Mouse (Mus musculus) R1 (cell line): ENCODE measurements around the gene Myo9a.
"Not testable (repeated sequence)": the region's sequence is repeated elsewhere in the genome, so short reads cannot be mapped to it uniquely, and the experiment has no call there.

Experiments used
- DNase-seq: peaks from one replicate; pipeline ENCODE4 v3.0.0-alpha.2; 2018; ENCODE audit warnings: low read depth, low spot score

Myo9a gene

DNA sequence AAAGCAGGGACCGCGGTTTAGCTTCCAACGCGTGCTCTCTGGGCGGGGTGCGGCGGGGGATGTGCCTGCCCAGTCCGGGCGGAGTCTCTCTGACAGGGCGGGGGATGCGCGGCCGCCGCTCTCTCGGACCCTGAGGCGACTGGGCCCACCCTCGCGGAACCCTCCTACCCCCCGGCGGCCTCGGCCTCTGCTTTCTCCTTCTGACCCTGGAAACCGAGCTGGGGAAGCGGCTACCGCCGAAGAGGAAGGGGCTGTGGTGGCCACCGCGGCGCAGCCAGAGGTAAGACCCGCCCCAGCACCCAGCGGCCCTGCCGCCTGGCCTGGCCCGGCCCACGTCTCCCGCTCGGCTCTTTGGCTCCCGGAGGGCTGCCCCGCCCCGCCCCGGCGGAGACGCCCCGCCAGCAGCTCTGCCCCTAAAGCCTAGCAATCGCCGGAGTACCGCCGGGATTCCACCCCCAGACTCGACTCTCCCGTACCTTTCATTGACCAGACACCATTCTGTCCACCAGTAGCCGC is 428 bp downstream of the Myo9a start:
- DNase-seq, result peak; percentile 80

DNA sequence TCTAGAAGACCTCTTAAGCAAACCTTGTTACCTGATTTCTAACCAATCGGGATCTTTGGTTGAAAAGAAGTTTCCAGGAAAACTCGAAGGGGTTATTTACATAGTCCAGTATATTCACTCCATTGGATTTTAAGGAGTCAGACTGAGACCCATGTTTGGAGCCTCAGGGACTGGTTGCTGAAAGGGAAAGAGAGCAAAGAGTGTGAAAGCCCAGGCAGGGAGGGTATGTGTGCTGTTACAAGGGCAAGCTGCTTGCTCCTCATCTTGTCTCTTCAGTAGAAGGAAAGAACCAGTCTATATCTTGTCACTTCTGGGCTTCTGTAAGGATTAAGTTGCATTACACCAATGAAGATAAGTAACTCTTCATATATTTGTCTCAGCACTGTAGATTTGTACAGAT is 1.3 kb downstream of the Myo9a start:
- no peak for DNase-seq

DNA sequence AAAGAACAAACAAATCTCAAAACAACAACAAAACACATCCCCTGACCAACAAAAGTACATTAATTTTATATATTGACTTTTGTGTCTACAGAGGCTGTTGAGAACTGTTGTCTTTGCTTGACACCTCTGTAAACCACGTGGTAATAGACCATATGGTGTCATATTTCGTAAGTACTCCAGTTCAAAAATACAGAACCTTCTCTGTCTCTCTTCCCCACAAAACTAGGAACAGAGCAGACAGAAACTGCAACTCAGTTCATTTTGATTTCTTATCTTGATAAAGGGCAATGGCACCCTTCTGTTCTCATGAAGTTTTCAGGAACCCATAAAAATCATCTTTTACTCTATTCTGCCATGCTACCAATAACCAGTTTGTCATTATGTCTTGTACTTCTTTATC is 4.5 kb downstream of the Myo9a start:
- no peak for DNase-seq

DNA sequence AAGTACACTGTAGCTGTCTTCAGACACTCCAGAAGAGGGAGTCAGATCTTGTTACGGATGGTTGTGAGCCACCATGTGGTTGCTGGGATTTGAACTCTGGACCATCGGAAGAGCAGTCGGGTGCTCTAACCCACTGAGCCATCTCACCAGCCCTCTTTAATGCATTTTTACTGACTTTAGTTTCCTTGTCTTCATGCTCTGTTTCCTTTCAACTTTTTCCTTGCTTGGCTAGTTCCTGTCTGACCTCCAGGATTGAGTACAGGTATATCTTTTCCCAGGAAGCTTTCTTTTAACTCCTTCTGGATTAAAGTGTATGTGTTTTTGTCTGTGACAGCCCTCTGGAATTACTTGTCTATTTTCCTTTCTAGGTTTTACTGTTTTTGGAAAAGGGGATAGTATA is 6.3 kb downstream of the Myo9a start:
- DNase-seq, result not testable (repeated sequence)

DNA sequence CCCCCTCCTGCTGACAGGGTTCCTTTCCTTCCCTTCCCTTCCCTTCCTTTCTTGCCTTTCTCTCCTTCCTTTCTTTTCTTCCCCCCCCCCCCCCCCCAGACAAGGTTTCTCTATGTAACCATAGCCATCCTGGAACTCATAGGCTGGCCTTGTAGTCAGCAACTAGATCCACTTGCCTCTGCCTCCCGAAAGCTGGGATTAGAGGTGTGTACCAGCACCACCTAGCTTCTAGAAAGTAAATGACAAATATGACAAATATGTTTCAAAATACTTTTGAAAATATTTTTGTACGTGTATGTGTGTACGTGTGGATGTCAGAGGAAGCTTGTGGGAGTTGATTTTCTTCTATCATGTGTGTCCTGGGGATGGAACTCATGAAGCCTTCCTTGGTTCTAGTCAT is 9.8 kb downstream of the Myo9a start:
- no peak for DNase-seq

DNA sequence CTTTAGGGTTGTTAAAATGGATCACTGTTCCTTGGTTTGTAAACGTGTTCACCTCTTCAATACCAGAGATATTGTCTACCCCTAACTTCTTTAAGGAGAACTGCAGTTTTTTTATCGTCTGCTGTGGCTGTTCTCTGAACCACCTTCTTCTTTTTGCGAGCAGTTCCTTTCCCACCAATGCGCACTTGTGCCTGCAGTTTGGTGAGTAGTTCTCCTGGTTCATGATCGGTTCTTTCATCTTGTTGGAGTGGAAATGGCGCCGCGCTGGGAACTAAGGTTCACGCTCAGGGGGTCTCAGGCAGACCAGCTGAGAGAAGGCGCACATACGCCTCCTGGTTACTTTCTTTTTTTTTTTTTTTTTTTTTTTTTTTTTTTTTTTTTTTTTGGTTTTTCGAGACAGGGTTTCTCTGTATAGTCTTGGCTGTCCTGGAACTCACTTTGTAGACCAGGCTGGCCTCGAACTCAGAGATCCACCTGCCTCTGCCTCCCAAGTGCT is 16.3 kb downstream of the Myo9a start:
- DNase-seq, result peak; percentile 64

DNA sequence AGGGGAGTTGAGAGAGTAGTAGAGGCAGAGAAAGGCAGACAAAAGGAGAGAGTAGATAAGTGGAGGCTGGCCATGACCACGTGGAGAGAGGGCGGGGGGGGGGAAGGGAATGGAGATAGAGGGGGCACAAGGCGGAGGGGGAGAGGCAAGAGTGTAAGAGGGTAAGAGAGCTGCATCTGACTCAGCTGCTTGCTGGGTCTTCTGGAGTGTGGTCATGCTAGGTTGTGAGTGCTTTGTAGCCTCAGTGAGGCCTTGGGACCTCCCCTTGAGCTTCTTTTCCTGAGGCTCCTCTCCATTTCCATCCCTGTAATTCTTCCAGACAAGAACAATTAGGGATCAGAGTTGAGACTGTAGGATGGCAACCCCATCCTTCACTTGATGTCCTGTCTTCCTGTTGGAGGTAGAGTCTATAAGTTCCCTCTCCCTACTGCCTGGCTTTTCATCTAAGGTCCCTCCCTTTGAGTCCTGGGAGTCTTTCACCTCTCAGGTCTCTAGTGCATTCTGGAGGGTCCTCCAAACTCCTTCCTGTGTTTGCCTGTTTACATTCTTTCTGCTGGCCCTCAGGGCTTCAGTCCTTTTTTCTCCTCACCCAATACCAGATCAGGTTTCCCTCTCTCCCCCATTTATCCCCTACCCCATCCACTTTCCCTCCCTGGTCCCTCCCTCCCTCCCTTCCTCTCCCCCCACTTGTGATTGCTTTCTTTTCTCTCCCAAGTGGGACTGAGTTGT is 55.5 kb downstream of the Myo9a start:
- DNase-seq, result not testable (repeated sequence)

DNA sequence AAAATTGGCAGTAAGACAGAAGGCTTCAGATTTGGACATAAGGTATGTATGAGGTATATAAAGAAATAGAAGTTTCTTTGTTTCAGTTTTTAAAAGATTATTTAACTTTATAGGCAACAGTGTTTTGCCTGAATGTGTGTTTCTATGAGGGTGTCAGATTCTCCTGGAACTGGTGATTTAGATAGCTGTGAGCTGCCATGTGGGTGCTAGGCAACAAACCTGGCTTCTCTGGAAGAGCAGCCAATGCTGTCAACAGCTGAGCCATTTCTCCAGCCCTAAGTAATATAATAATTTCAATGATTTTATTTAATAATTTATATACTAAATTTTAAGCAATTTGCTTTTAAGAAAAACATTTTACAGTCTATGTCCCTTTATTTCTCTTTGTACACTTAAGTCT is 133.9 kb downstream of the Myo9a start:
- DNase-seq, result no peak

DNA sequence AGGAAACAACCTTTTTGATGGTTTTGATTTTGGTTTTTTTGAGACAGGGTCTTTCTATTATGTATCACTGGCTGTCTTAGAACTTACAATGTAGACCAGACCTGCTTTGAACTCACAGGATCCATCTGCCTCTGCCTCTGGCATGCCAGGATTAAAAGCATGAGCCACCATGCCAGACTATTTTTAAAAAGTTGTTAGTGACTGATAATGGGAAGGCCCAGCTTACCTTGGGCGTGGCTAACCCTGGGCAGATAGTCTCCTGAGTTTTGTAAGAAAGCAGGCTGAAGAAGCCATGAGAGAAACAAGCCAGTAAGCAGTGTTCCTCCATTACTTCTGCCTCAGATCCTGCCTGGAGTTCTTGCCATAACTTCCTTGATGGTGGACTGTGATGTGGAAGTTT is 152.7 kb downstream of the Myo9a start:
- DNase-seq, result no peak

DNA sequence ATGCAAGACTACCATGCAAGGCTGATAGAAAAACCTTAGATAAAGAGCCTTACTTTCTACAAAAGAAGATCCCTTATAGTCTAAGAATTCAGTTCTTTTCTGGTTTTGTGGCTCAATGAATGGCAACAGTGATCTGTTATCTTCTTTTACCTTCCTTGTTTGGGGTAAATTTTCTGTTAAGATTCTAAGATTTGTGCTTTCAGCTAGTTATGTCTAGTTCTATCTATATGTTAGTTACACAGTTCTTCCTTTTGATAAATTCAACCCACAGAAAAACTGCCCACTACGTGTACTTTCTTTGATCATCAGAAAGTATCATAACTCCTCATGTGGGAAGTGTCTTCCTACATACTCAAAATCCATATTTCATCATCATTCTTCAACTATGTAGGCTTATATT is 164.1 kb downstream of the Myo9a start:
- DNase-seq, result no peak

DNA sequence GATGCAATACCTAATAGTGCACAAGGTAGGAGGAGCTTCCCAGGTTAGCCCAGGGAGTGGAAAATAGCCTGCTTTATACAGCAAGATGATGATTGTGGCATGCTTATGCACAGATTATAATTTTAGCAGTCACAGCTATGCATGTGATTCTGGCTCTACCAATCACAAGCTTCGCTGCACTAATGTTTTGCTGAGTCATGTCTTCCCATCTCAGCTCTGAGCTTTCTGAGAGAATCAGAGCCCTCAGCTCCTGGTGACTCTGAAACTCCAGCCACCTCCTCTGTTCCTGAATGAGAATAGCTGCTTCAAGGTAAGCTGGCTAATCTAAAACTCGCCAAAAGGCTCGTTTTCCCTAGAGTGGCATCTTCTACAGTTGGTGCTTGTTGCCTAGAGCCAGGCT is 179.6 kb downstream of the Myo9a start:
- DNase-seq, result peak; percentile 30

DNA sequence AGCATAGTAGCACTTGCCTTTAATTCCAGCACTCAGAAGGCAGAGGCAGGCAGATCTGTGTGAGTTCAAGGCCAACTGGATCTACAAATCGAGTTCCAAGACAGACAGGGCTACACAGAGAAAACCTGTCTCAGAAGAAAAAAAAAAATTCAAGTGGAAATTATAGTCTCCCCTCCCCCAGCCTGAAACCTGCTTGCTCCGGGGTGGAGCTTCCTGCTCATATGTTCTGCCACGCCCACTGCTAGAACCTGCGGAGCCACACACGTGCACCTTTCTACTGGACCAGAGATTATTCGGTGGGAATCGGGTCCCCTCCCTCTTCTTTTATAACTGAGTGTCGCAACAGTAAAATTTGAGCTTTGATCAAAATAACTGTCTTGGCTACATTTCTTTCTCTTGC is 185.2 kb downstream of the Myo9a start:
- DNase-seq, result peak; percentile 56

DNA sequence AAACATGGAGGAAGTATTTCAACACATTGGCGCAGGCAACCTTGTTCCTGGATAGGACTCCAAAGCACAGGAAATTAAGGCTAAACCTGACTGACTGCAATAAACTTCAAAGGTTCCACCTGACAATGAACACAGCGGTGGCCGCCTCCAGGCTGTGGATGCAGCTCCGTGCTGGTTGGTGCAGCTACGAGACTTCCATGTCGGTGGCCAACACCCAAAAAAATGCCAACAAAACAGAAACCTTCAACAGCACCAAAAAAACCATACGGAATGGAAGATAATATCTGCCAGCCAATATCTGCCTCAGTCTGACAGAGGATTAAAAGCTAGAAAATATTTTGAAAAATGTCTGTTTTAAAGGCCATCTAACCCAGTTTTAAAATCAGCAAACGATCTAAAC is 187.8 kb downstream of the Myo9a start:
- DNase-seq, result no peak

DNA sequence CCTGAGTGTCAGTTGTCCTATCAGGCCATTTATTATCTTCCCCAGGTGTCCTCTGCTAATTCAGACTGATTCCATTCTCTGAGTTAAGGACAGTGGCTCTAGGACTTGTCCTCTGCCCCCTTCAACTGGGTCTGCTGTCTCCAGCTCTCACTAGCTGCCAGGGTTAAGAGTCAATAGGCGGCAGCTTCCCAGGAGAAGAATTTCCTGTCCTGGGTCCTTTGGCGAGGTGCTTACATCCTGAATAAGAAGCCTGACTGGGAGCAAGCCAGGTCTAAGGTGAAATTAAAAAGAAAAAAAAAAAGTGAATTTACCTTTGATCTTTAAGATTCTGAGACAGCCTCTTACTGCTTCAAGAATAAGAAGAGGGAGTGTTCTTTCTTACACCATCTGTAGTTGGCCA is 189.0 kb downstream of the Myo9a start:
- DNase-seq, result no peak

DNA sequence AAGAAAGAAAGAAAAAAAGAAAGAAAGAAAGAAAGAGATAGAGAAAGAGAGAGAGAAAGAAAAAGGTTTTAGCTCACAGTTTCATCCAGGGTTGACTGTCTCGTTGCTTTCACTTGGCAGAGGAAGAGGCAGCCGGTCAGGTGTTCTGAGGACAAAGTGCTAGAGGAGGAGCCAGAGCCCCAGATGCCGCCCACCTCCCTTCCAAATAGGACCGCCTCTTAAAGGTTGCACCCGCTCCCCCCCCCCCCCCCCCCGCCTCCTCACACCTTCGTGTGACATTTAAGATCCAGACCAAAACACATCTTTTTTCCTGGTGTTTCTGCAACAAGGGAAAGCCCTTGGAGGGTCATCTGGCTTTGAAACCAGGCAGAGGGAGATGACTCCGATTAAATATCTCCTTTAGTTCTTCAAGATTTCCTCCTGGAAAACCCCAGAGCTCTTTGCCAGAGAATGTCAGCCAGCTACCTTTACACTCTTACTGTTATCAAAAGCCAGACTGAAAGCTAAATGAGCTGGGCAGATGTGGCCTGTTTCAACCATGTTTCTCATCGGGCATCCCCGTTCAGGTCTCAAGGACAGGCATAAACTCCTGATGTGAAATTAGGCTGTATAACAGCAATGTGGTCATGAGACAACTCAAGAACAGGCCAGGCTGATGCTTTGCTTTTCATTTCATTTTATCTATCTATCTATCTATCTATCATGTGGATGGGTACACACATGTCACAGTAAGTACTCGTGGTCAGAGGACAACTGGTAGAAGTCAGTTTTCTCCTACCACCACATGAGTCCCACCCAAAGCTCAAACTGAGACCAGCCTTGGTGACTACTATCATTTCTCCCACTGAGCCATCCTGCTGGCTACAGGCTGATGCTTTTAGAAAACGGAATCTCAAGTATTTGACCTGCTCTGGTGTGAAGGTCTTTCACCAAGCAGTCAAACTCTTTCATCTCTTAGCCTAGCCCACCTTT is 190.5 kb downstream of the Myo9a start:
- DNase-seq, result no peak

DNA sequence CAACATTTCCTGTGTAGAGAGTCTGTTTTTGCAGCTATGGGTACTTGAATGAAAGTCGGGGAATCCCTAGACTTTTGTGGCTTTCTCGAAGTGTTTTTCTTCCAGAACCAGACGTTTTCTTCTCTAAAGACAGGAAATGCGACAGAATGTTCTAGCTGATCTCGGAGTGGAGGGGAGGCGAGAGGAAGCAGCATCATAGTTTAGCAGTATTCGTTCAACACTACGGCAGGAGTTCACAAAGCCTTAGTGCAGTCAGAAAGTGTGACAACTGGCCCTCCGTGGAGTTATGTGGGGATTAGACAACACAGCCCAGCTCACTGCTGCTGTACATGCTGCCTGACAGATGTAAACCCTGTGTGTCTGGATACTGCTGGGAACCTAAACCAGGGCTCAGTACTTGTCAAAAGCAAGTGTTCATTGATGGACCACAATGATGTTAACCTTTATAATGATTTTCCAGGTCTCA is 191.2 kb downstream of the Myo9a start:
- DNase-seq, result no peak

DNA sequence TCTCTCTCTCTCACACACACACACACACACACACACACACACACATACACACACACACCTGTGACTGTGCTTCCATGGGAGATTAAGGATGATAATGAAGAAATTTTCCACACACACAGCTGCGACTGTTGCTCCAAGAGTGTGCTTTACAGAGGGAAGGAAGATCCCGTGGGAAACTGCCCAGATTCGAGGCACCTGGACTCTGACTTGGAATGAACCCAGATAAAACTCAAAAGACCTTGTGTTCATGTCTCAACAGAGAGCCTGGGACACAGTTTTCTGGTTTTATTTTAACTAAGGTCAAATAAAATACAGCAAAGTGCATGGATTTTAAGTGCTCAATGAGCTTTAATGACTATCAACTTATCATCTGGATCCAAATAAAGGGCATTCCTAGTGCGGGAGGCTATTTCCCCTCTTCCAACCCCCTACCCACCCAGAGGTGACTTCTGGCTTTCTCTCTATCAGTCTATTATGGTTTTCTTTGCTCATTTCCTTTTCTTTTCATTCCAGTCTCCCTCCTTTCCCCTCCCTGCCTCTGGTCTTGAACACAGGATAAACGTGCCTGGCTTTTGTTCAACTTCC is 191.9 kb downstream of the Myo9a start:
- DNase-seq, result no peak

DNA sequence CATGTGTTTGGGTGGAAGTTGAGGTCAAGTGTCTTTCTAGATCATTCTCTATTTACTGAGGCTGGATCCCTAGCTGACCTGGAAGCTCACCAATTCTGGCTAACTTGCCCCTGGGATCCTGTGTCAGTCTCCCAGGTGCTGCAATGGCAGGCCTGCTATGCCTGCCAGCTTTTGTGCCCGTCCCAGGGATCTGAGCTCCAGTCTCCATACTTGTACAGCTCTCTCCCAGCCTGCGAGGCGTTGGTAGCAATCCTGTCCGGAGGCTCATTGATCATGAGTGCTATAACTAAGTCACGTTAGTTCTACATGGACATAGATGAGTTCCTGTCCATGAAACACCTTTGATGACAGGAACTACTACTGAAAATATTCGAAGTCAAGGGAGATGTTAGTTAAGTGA is 193.1 kb downstream of the Myo9a start:
- DNase-seq, result no peak

DNA sequence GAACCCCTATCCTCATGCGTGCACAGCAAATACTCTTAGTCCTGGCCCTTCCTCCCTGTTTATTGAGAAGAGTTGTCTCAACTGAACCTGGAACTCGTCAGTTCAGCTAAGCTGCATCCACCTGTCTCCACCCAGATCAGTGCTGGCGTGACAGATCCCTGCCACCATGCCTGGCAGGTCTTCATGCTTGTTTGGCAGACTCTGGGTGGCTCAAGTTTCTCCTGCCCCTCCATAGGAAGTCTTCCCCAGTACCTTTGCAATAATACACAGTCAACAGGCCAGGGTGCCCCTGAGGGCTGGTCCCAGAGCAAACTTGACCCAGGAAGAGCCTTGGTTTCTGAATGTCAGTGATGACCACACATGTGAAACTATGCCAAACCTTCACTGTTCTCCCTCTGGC is 194.5 kb downstream of the Myo9a start:
- DNase-seq, result no peak

DNA sequence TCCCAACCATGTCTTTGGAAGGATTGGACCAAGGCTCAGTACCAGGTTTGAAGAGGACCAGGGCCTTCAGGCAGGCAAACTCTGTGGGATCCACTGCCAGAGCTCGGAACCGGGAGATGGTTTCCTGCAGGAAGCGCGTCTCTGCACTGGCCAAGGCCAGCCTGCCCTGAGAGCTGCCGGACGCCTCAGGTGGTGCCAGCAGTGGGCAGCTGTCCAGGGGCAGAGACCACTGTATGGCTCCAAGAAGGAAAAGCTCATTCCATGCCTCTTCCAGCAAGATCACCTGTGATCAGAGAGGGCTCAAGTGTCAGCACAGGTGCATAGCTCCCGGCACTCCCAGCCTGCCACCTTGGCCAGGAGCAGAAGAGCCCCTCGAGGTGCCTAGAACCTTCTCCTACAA is 196.6 kb downstream of the Myo9a start:
- no peak for DNase-seq

DNA sequence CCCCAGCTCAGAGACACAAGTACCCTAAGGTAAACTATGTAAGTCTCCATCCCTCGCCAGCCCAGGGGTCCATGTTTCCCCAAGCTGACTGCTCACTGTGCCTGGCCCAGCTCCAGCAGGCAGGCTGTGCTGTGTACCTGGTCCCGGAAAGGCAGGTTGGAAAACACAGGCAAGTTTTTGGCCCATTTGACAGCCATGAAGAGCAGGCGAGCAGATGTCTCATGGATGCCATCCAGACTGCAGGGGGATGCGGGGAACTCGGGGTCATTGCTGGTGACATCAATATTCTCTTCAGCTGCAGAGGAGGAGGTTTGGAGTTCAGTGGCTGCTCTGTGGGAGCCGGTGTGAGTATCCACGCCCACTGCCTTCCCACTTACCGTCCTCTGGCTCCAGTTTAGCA is 197.5 kb downstream of the Myo9a start:
- no peak for DNase-seq

DNA sequence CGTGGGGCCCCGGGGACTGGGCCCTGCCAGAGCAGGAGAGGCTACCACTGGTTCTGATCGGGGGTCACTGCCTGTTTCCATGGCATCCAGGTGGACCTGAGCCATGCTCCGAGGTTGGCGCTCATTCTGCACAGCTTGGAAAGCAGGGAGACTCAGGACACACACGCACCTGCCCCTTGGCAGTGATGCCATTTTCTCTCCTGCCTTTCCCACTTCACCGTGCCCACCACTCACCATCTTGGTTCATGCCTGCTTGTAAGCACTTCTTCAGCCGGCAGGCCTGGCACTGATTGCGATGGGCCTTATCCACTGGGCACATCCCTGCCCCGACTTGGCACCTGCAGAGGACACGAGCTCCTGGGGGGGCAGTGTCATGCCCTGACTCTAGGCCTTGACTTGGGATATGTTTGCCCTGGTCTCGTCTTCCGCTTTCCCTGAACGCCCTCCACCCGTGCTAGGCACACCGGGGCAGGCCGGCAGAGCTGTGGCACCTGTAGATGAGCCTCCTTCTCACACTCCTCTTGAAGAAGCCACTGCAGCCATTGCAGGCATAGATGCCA is 198.1 kb downstream of the Myo9a start:
- DNase-seq, result no peak
